Mouse (Mus musculus) hindbrain, embryonic 11.5 days (tissue): ENCODE measurements around the gene Ccdc73. TPM values are rescaled to one million over a fixed set of nuclear protein-coding genes. Genes with fewer than 3 reads are reported as not detected.

Experiments
- ATAC-seq: fragments of 200-750 bp; cut with Nextera tagmentation; 2 replicates; pipeline ENCODE4 v1.8.0; 2017; ENCODE audit warnings: mild to moderate bottlenecking, moderate TSS enrichment, moderate library complexity; ENCODE audit not compliant: low FRiP score
- DNase-seq: peaks from one replicate; pipeline ENCODE4 v3.0.0-alpha.2; 2015; ENCODE audit warnings: low spot score
- H3K27ac ChIP-seq: fragments of 300-500 bp; sonication (generic); 2 replicates; pipeline ENCODE4 v1.5.1; 2014; ENCODE audit warnings: mild to moderate bottlenecking, low read depth, low read length
- H3K27me3 ChIP-seq: fragments of 300-500 bp; sonication (generic); 2 replicates; pipeline ENCODE4 v1.6.1; 2014; ENCODE audit warnings: mild to moderate bottlenecking, low read length, moderate library complexity, mixed read lengths; ENCODE audit not compliant: control insufficient read depth, insufficient read depth
- H3K36me3 ChIP-seq: fragments of 300-500 bp; sonication (generic); 2 replicates; pipeline ENCODE4 v1.6.1; 2014; ENCODE audit warnings: mild to moderate bottlenecking, low read length, moderate library complexity, mixed read lengths; ENCODE audit not compliant: control insufficient read depth, insufficient read depth
- H3K4me1 ChIP-seq: fragments of 300-500 bp; sonication (generic); replicated peaks from 2 replicates; pipeline ENCODE4 v1.6.1; 2014; ENCODE audit warnings: low read length, mixed read lengths; ENCODE audit not compliant: control insufficient read depth, insufficient read depth
- H3K4me2 ChIP-seq: fragments of 300-500 bp; sonication (generic); replicated peaks from 2 replicates; pipeline ENCODE4 v1.6.1; 2014; ENCODE audit warnings: mild to moderate bottlenecking, low read depth, low read length
- H3K4me3 ChIP-seq: fragments of 300-500 bp; sonication (generic); 2 replicates; pipeline ENCODE4 v1.5.1; 2014; ENCODE audit warnings: low read depth, low read length
- H3K9ac ChIP-seq: fragments of 300-500 bp; sonication (generic); 2 replicates; pipeline ENCODE4 v1.6.1; 2014; ENCODE audit warnings: low read depth, low read length
- H3K9me3 ChIP-seq: fragments of 300-500 bp; sonication (generic); 2 replicates; pipeline ENCODE4 v1.6.1; 2016; ENCODE audit warnings: low read length; ENCODE audit not compliant: control insufficient read depth
- WGBS: fragments of 180-500 bp; shearing (Covaris S2); extraction: QIAGEN DNeasy Blood & Tissue Kit; methylation state at CpG from one replicate; pipeline ENCODE4 v1.1.7; 2014; 5-methylcytosine and 5-hydroxymethylcytosine counted together
- polyA plus RNA-seq: library from polyadenylated mRNA; unstranded; fragments of >200 nt; fragmentation: Nextera tagmentation; extraction: Ambion mirVana; gene quantifications from 2 replicates; pipeline ENCODE4 v1.2.1, GENCODE M21; 2014

Ccdc73 gene
- polyA plus RNA-seq, 1 experiment from 2014 or later = 5.8 TPM

- peak overlapping the region; percentile 98 for H3K4me2 ChIP-seq
- peaks cover 4% of the 10 kb centered on the region for H3K4me1 ChIP-seq
- no peak overlapping the region for H3K27ac ChIP-seq
- WGBS = 31% methylated on average over 16 of the region's 16 CpGs
- H3K36me3 ChIP-seq = no peaks in the 10 kb centered on the region
- no peaks in the 10 kb centered on the region for H3K9me3 ChIP-seq
- no peak overlapping the region for H3K9ac ChIP-seq
- H3K27me3 ChIP-seq = peaks cover 15% of the 10 kb centered on the region
- no peak for ATAC-seq
- H3K4me3 ChIP-seq = no peak overlapping the region
- peak; percentile 28 for DNase-seq
These were observed 19.1 kb upstream of the Ccdc73 start for GRCm38 (mm10) chr2:104848235-104849161.

GRCm38 (mm10) chr2:104849276-104849990 lies 18.2 kb upstream of the Ccdc73 start, which contains the start of gene Prrg4:
Prrg4 (minus strand) TSS chr2:104849876.
- H3K4me2 ChIP-seq = peak within 1 kb of the TSS; percentile 98
- H3K36me3 ChIP-seq = no peaks in the 10 kb centered on the region
- DNase-seq (peak; percentile 57), ATAC-seq (peak; percentile 73)
- H3K9ac ChIP-seq = peak within 1 kb of the TSS; percentile 50
- H3K4me3 ChIP-seq = peak within 1 kb of the TSS; percentile 40
- WGBS = under 1% methylated on average over 62 of the region's 62 CpGs
- H3K4me1 ChIP-seq = peaks cover 4% of the 10 kb centered on the region
- H3K9me3 ChIP-seq = no peaks in the 10 kb centered on the region
- H3K27ac ChIP-seq = no peak within 1 kb of the TSS
- peaks cover 15% of the 10 kb centered on the region for H3K27me3 ChIP-seq

DNA sequence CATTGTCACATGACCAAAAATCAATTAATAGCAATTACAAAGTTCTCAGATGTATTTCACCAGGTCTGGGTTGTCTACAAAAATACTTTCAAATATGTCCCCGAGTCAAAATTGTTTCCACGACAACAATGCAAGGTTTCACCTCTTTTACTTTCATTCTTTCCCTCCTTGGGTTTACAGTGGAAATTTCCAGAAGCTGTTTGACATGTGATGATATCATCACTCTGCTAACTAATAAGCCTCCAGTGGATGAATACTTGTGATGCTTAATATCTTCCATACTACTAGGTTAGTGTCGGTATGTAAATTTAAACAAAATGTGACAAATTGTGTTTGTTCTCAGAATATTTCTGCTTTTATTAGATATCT lies 17.6 kb upstream of the Ccdc73 start:
- DNase-seq = no peak
- Histone ChIP-seq H3K4me1 (peaks cover 4% of the 10 kb centered on the region), H3K4me2 (peak overlapping the region; percentile 98), H3K36me3 (no peaks in the 10 kb centered on the region), H3K27me3 (peaks cover 15% of the 10 kb centered on the region), H3K27ac (no peak overlapping the region), H3K9ac (no peak overlapping the region), H3K9me3 (no peaks in the 10 kb centered on the region), H3K4me3 (peak overlapping the region; percentile 40)
- WGBS = 82% methylated on average over 3 of the region's 3 CpGs
- no peak for ATAC-seq

- WGBS = 29% methylated on average over 5 of the region's 5 CpGs
- H3K36me3 ChIP-seq = no peaks in the 10 kb centered on the region
- H3K9ac ChIP-seq = no peak overlapping the region
- DNase-seq = peak; percentile 34
- H3K27ac ChIP-seq = no peak overlapping the region
- H3K4me1 ChIP-seq = peaks cover 4% of the 10 kb centered on the region
- no peak for ATAC-seq
- peaks cover 15% of the 10 kb centered on the region for H3K27me3 ChIP-seq
- H3K4me2 ChIP-seq = no peak overlapping the region
- no peaks in the 10 kb centered on the region for H3K9me3 ChIP-seq
- H3K4me3 ChIP-seq = no peak overlapping the region
These were observed 15.9 kb upstream of the Ccdc73 start for GRCm38 (mm10) chr2:104851686-104852085.

- ATAC-seq (no peak), DNase-seq (no peak)
- no peak overlapping the region for H3K4me3 ChIP-seq
- H3K4me2 ChIP-seq = no peak overlapping the region
- peaks cover 4% of the 10 kb centered on the region for H3K4me1 ChIP-seq
- H3K27ac ChIP-seq = no peak overlapping the region
- no peak overlapping the region for H3K9ac ChIP-seq
- H3K36me3 ChIP-seq = no peaks in the 10 kb centered on the region
- 87% methylated on average over 7 of the region's 7 CpGs for WGBS
- H3K9me3 ChIP-seq = no peaks in the 10 kb centered on the region
- H3K27me3 ChIP-seq = peaks cover 15% of the 10 kb centered on the region
These were observed 15.1 kb upstream of the Ccdc73 start for GRCm38 (mm10) chr2:104852546-104852945.

GRCm38 (mm10) chr2:104854836-104855235 lies 12.8 kb upstream of the Ccdc73 start:
- Histone ChIP-seq H3K4me1 (no peaks in the 10 kb centered on the region), H3K9me3 (no peaks in the 10 kb centered on the region), H3K27me3 (peaks cover 3% of the 10 kb centered on the region; the same call in 1 of the 2 replicates), H3K9ac (no peak overlapping the region), H3K4me2 (no peak overlapping the region), H3K4me3 (no peak overlapping the region), H3K27ac (no peak overlapping the region), H3K36me3 (no peaks in the 10 kb centered on the region)
- ATAC-seq (no peak), DNase-seq (no peak)
- WGBS = 81% methylated on average over 1 of the region's 1 CpGs

DNA sequence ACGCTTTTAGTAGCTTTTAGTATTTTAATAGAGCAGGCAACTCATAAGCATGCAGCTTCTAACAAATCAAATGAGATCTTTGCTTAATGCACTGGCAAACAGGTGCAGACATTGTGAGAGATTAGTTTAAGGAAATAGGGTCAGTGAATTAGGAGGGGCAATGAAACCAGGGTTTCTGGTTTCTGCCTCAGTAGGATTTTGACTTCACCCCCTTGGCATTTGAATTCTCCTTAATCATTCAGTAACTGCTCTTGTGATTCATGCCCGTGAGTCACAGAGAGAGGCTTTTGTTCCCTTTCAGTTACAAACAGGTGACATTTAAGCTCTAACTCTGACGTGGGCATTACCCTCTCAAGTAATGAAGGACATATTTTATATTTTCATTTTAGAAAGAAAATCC lies 11.9 kb upstream of the Ccdc73 start:
- ATAC-seq (no peak), DNase-seq (no peak)
- Histone ChIP-seq H3K9me3 (no peaks in the 10 kb centered on the region), H3K4me2 (no peak overlapping the region), H3K27ac (no peak overlapping the region), H3K4me3 (no peak overlapping the region), H3K27me3 (peaks cover 2% of the 10 kb centered on the region; the same call in 1 of the 2 replicates), H3K36me3 (no peaks in the 10 kb centered on the region), H3K9ac (no peak overlapping the region), H3K4me1 (no peaks in the 10 kb centered on the region)
- 40% methylated on average over 3 of the region's 3 CpGs for WGBS

GRCm38 (mm10) chr2:104856218-104856617 lies 11.4 kb upstream of the Ccdc73 start:
- H3K9me3 ChIP-seq = no peaks in the 10 kb centered on the region
- no peak overlapping the region for H3K4me3 ChIP-seq
- WGBS = 60% methylated on average over 1 of the region's 1 CpGs
- DNase-seq (no peak), ATAC-seq (no peak)
- no peak overlapping the region for H3K9ac ChIP-seq
- H3K27me3 ChIP-seq = no peaks in the 10 kb centered on the region; the same call in 1 of the 2 replicates
- H3K36me3 ChIP-seq = no peaks in the 10 kb centered on the region
- H3K27ac ChIP-seq = no peak overlapping the region
- H3K4me1 ChIP-seq = no peaks in the 10 kb centered on the region
- no peak overlapping the region for H3K4me2 ChIP-seq
